11 mouse cellular contexts compared by ENCODE assay signal in genomic region chr12:88984804-88985203, GRCm38 (mm10).
A peak's percentile ranks its signal among the peaks of the same experiment; 100 is the strongest.
DNase-seq lines count a peak whose midpoint lies in the region; ATAC-seq and TF ChIP-seq lines count a peak whose summit lies in the region.
"Had no signal": no experiment of that assay in that cellular context is flagged by ENCODE, and none has a peak within 500 bp of the region (broad histone marks: within the 10 kb centered on the region; RNA-seq: fewer than 3 reads in every experiment).

No protein-coding gene starts in this region.

- no peak overlapping the region for H3K4me2 ChIP-seq in lung, embryonic 16.5 days (ENCODE audit: low read depth, low read length)
- peak overlapping the region; percentile 79 for H3K4me2 ChIP-seq in liver, embryonic 15.5 days
- no peak overlapping the region for H3K4me2 ChIP-seq in stomach, postnatal 0 days (replicated peaks; ENCODE audit: low read depth)

- intact Hi-C loops in left cerebral cortex, adult 2 months (cut with DNase I): no loop called here

- no peaks in the 10 kb centered on the region for H3K27me3 ChIP-seq in lung, embryonic 16.5 days (ENCODE audit: control insufficient read depth, insufficient read depth, low read depth, low read length)
- no peaks in the 10 kb centered on the region for H3K27me3 ChIP-seq in hindbrain, embryonic 10.5 days (ENCODE audit: insufficient read depth, poor library complexity, severe bottlenecking)
- 0 out of 2 replicates have a peak, but pooled peaks cover 3% of the 10 kb centered on the region for H3K27me3 ChIP-seq in liver, embryonic 15.5 days
- no peaks in the 10 kb centered on the region for H3K27me3 ChIP-seq in stomach, postnatal 0 days (ENCODE audit: control insufficient read depth, insufficient read depth, low read length)
- no peaks in the 10 kb centered on the region for H3K27me3 ChIP-seq in cerebellum, adult 2 months (ENCODE audit: control insufficient read depth, insufficient read depth, low read length)

- peak overlapping the region; percentile 11; the same call in 1 of the 2 replicates for H3K9ac ChIP-seq in lung, embryonic 16.5 days (ENCODE audit: low read length)
- peak overlapping the region; percentile 50 for H3K9ac ChIP-seq in liver, embryonic 15.5 days
- H3K9ac ChIP-seq in stomach, postnatal 0 days (ENCODE audit: low read length): no peak overlapping the region

- ATAC-seq in lung, embryonic 16.5 days (ENCODE audit: low read depth): peak; percentile 12; the same call in 1 of the 2 replicates
- ATAC-seq in liver, embryonic 15.5 days (ENCODE audit: insufficient read depth): peak; percentile 42
- 0 out of 2 replicates have a peak, but pooled peaks have one; percentile 26 for ATAC-seq in stomach, postnatal 0 days (ENCODE audit: low FRiP score, low TSS enrichment)

- DNase-seq in lung, adult 2 months: no peak
- no peak for DNase-seq in hindbrain, embryonic 10.5 days (ENCODE audit: low spot score)
- DNase-seq in stomach, postnatal 0 days (ENCODE audit: low spot score): no peak
- no peak for DNase-seq in kidney, postnatal 10 days
- DNase-seq in left cerebral cortex, adult 2 months (ENCODE audit: extremely low spot score in 1 of 2, low spot score in 2 of 2): no peak
- no peak for DNase-seq in cerebellum, adult 2 months
- DNase-seq: lung, postnatal 10 days; thymus, adult 2 months had no signal

- no peak for TF ChIP-seq CTCF in lung, adult 2 months (IDR thresholded peaks at IDR 0.05; ENCODE audit: insufficient read depth, low read length)
- TF ChIP-seq CTCF in stomach, postnatal 0 days (IDR thresholded peaks at IDR 0.05; ENCODE audit: low read depth): no peak
- no peak for TF ChIP-seq CTCF in left cerebral cortex, adult 2 months (IDR thresholded peaks at IDR 0.05)
- no peak for TF ChIP-seq CTCF in cerebellum, adult 2 months (IDR thresholded peaks at IDR 0.05; ENCODE audit: borderline replicate concordance, insufficient read depth, low read depth, low read length)

- TF ChIP-seq POLR2A in lung, adult 2 months (IDR thresholded peaks at IDR 0.05; ENCODE audit: borderline replicate concordance, extremely low read depth, low read depth, low read length): no peak
- TF ChIP-seq POLR2A in cerebellum, adult 2 months (IDR thresholded peaks at IDR 0.05; ENCODE audit: borderline replicate concordance, insufficient read depth, low read length): no peak

- no peaks in the 10 kb centered on the region for H3K9me3 ChIP-seq in lung, embryonic 16.5 days (ENCODE audit: control insufficient read depth, low read length)
- no peaks in the 10 kb centered on the region for H3K9me3 ChIP-seq in hindbrain, embryonic 10.5 days
- no peaks in the 10 kb centered on the region for H3K9me3 ChIP-seq in liver, embryonic 15.5 days (replicated peaks)
- H3K9me3 ChIP-seq in stomach, postnatal 0 days (ENCODE audit: control insufficient read depth, low read length): no peaks in the 10 kb centered on the region

- TF ChIP-seq EP300 in stomach, postnatal 0 days (optimal IDR thresholded peaks at IDR 0.05): no peak

- H3K4me3 ChIP-seq in lung, embryonic 16.5 days (ENCODE audit: low read length): no peak overlapping the region
- no peak overlapping the region for H3K4me3 ChIP-seq in lung, adult 2 months (replicated peaks; ENCODE audit: extremely low read depth, low read depth, low read length)
- H3K4me3 ChIP-seq in hindbrain, embryonic 10.5 days: no peak overlapping the region
- H3K4me3 ChIP-seq in liver, embryonic 15.5 days (replicated peaks): peak overlapping the region; percentile 39
- no peak overlapping the region for H3K4me3 ChIP-seq in stomach, postnatal 0 days (ENCODE audit: low read depth, low read length)
- H3K4me3 ChIP-seq in left cerebral cortex, adult 2 months: no peak overlapping the region
- no peak overlapping the region for H3K4me3 ChIP-seq in cerebellum, adult 2 months (replicated peaks; ENCODE audit: insufficient read depth, low read depth, low read length)

- peaks cover 14% of the 10 kb centered on the region; the same call in 1 of the 2 replicates for H3K4me1 ChIP-seq in lung, embryonic 16.5 days (replicated peaks; ENCODE audit: control insufficient read depth, insufficient read depth, low read length)
- no peaks in the 10 kb centered on the region for H3K4me1 ChIP-seq in lung, adult 2 months (ENCODE audit: control insufficient read depth, insufficient read depth, low read length)
- peaks cover 25% of the 10 kb centered on the region for H3K4me1 ChIP-seq in hindbrain, embryonic 10.5 days (replicated peaks)
- peaks cover 59% of the 10 kb centered on the region for H3K4me1 ChIP-seq in liver, embryonic 15.5 days (replicated peaks)
- no peaks in the 10 kb centered on the region; the same call in 1 of the 2 replicates for H3K4me1 ChIP-seq in stomach, postnatal 0 days (replicated peaks; ENCODE audit: control insufficient read depth, insufficient read depth)
- no peaks in the 10 kb centered on the region for H3K4me1 ChIP-seq in cerebellum, adult 2 months (ENCODE audit: control insufficient read depth, insufficient read depth, low read length)

- 23% methylated on average over 5 of the region's 5 CpGs for WGBS in lung, embryonic 16.5 days
- 17% methylated on average over 5 of the region's 5 CpGs for WGBS in lung, adult 2 months
- WGBS in hindbrain, embryonic 10.5 days: 39% methylated on average over 5 of the region's 5 CpGs
- WGBS in liver, embryonic 15.5 days (ENCODE audit: insufficient replicate concordance): 15% methylated on average over 5 of the region's 5 CpGs
- WGBS in stomach, postnatal 0 days: 29% methylated on average over 5 of the region's 5 CpGs
- WGBS in cerebellum, adult 2 months: 29% methylated on average over 5 of the region's 5 CpGs

- 0 out of 2 replicates have a peak overlapping the region, but pooled peaks have one; percentile 0 for H3K27ac ChIP-seq in lung, embryonic 16.5 days (ENCODE audit: low read length)
- H3K27ac ChIP-seq in hindbrain, embryonic 10.5 days: peak overlapping the region; percentile 66
- peak overlapping the region; percentile 99 for H3K27ac ChIP-seq in liver, embryonic 15.5 days (replicated peaks)
- no peak overlapping the region for H3K27ac ChIP-seq in stomach, postnatal 0 days (replicated peaks)
- no peak overlapping the region for H3K27ac ChIP-seq in left cerebral cortex, adult 2 months
- H3K27ac ChIP-seq in cerebellum, adult 2 months (ENCODE audit: insufficient read depth, low read length): no peak overlapping the region
- H3K27ac ChIP-seq: kidney, postnatal 0 days had no signal

- H3K36me3 ChIP-seq in lung, embryonic 16.5 days (ENCODE audit: control insufficient read depth, insufficient read depth, low read length): no peaks in the 10 kb centered on the region
- H3K36me3 ChIP-seq in hindbrain, embryonic 10.5 days: no peaks in the 10 kb centered on the region
- no peaks in the 10 kb centered on the region for H3K36me3 ChIP-seq in liver, embryonic 15.5 days (replicated peaks)
- no peaks in the 10 kb centered on the region for H3K36me3 ChIP-seq in stomach, postnatal 0 days (ENCODE audit: control insufficient read depth, insufficient read depth, low read length)

Comparison
In these comparisons a context has a peak if more than half of its experiments do, and no peak if none do; other contexts are left out.
1. H3K27ac ChIP-seq: peak in lung, embryonic 16.5 days (single experiment), hindbrain, embryonic 10.5 days (single experiment) and liver, embryonic 15.5 days (single experiment); none in stomach, postnatal 0 days (single experiment), left cerebral cortex, adult 2 months (single experiment) and cerebellum, adult 2 months (single experiment).
2. Peak in every context shown above with its lines, with median percentiles within 50 percentile points of each other: ATAC-seq.